Mouse (Mus musculus) 416B (cell line): ENCODE measurements around the gene Dcaf5.

ENCODE experiments used
- DNase-seq: peaks from one replicate; pipeline ENCODE4 v3.0.0; 2011; ENCODE audit warnings: low read depth

Gene Dcaf5

GRCm38 (mm10) chr12:80406650-80407049, 29.8 kb downstream of the Dcaf5 start:
- peak; percentile 57 for DNase-seq

- no peak for DNase-seq
Measured at GRCm38 (mm10) chr12:80404139-80404538, 32.3 kb downstream of the Dcaf5 start.

- DNase-seq, result no peak
Measured at GRCm38 (mm10) chr12:80399147-80399546, 37.3 kb downstream of the Dcaf5 start.

GRCm38 (mm10) chr12:80396397-80396796, 40.0 kb downstream of the Dcaf5 start:
- DNase-seq, result no peak

- DNase-seq, result no peak
Measured at GRCm38 (mm10) chr12:80395270-80395669, 41.1 kb downstream of the Dcaf5 start.

- DNase-seq, result no peak
Measured at GRCm38 (mm10) chr12:80394045-80394444, 42.4 kb downstream of the Dcaf5 start.

- DNase-seq, result peak; percentile 64
Measured at GRCm38 (mm10) chr12:80389448-80389847, 47.0 kb downstream of the Dcaf5 start.

- DNase-seq, result no peak
Measured at GRCm38 (mm10) chr12:80387326-80387725, 49.1 kb downstream of the Dcaf5 start.

GRCm38 (mm10) chr12:80385361-80385760, 51.0 kb downstream of the Dcaf5 start:
- peak; percentile 56 for DNase-seq

GRCm38 (mm10) chr12:80383478-80383877, 52.9 kb downstream of the Dcaf5 start:
- peak; percentile 49 for DNase-seq

- no peak for DNase-seq
Measured at GRCm38 (mm10) chr12:80382794-80383193, 53.6 kb downstream of the Dcaf5 start.

GRCm38 (mm10) chr12:80379831-80380457, 56.5 kb downstream of the Dcaf5 start:
- no peak for DNase-seq

- no peak for DNase-seq
Measured at GRCm38 (mm10) chr12:80379393-80379792, 57.0 kb downstream of the Dcaf5 start.

- peak; percentile 81 for DNase-seq
Measured at GRCm38 (mm10) chr12:80377604-80378003, 58.8 kb downstream of the Dcaf5 start.

- no peak for DNase-seq
Measured at GRCm38 (mm10) chr12:80375721-80376120, 60.7 kb downstream of the Dcaf5 start.

GRCm38 (mm10) chr12:80374736-80375135, 61.7 kb downstream of the Dcaf5 start:
- DNase-seq, result no peak

GRCm38 (mm10) chr12:80372946-80373345, 63.5 kb downstream of the Dcaf5 start:
- no peak for DNase-seq

- peak; percentile 81 for DNase-seq
Measured at GRCm38 (mm10) chr12:80367227-80367626, 69.2 kb downstream of the Dcaf5 start.

- DNase-seq, result peak; percentile 59
Measured at GRCm38 (mm10) chr12:80366004-80366480, 70.4 kb downstream of the Dcaf5 start.

GRCm38 (mm10) chr12:80365345-80365744, 71.1 kb downstream of the Dcaf5 start:
- DNase-seq, result no peak

GRCm38 (mm10) chr12:80361655-80362054, 74.7 kb downstream of the Dcaf5 start:
- peak; percentile 57 for DNase-seq

- peak; percentile 76 for DNase-seq
Measured at GRCm38 (mm10) chr12:80360321-80360720, 76.1 kb downstream of the Dcaf5 start.

- DNase-seq, result no peak
Measured at GRCm38 (mm10) chr12:80344777-80345231, 91.6 kb downstream of the Dcaf5 start.

GRCm38 (mm10) chr12:80340936-80341335, 95.5 kb downstream of the Dcaf5 start:
- DNase-seq, result no peak
